18 mouse cellular contexts compared by ENCODE assay signal in genomic region chr5:123884332-123884731, GRCm38 (mm10). TPM values are rescaled to one million over a fixed set of nuclear protein-coding genes. Genes with fewer than 3 reads are reported as not detected.
"Had no signal": no experiment of that assay in that cellular context is flagged by ENCODE, and none has a peak within 500 bp of the region (broad histone marks: within the 10 kb centered on the region; RNA-seq: fewer than 3 reads in every experiment).

No protein-coding gene starts in this region.

- H3K4me1 ChIP-seq: midbrain, embryonic 13.5 days; neural tube, embryonic 12.5 days had no signal

- H3K27ac ChIP-seq: layer of hippocampus, adult 2 months; limb, embryonic 13.5 days; liver, embryonic 15.5 days; macrophage; midbrain, embryonic 13.5 days; neural tube, embryonic 12.5 days had no signal

- H3K36me3 ChIP-seq: limb, embryonic 13.5 days; liver, embryonic 15.5 days; midbrain, embryonic 13.5 days; neural tube, embryonic 12.5 days had no signal

- H3K9me3 ChIP-seq: limb, embryonic 13.5 days; liver, embryonic 15.5 days; midbrain, embryonic 13.5 days; neural tube, embryonic 12.5 days had no signal

- H3K4me2 ChIP-seq: limb, embryonic 13.5 days; liver, embryonic 11.5 days; liver, embryonic 15.5 days; midbrain, embryonic 13.5 days; neural tube, embryonic 12.5 days had no signal

- H3K4me3 ChIP-seq: layer of hippocampus, adult 2 months; limb, embryonic 13.5 days; liver, embryonic 15.5 days; midbrain, embryonic 13.5 days; neural tube, embryonic 12.5 days had no signal

- ATAC-seq: midbrain, embryonic 13.5 days had no signal

- H3K27me3 ChIP-seq: limb, embryonic 13.5 days; liver, embryonic 15.5 days; midbrain, embryonic 13.5 days; neural tube, embryonic 12.5 days had no signal

- H3K9ac ChIP-seq: limb, embryonic 13.5 days; liver, embryonic 15.5 days; midbrain, embryonic 13.5 days; neural tube, embryonic 12.5 days had no signal

- DNase-seq: kidney, adult 11 months; kidney, adult 9 months; kidney, postnatal 10 days; kidney, postnatal 4 days; left cerebral cortex, postnatal 4 days; lung, adult 2 months; lung, postnatal 10 days; right cerebral cortex, postnatal 25 days; thymus, adult 18-20 months; thymus, postnatal 14 days had no signal

RNA-seq across cellular contexts. Expression of gene Hcar1, which starts 4.5 kb away (rescaled TPM):
- polyA plus RNA-seq: macrophage; neural tube, embryonic 12.5 days had no signal

RNA-seq across cellular contexts. Expression of gene Hcar2, which starts 19.0 kb away (rescaled TPM):
- total RNA-seq: layer of hippocampus, adult 2 months; layer of hippocampus, postnatal 10 days; left cerebral cortex, postnatal 4 days had no signal
- polyA plus RNA-seq: liver, embryonic 11.5 days; midbrain, embryonic 13.5 days; neural tube, embryonic 12.5 days had no signal

RNA-seq across cellular contexts. Expression of gene Gm43518, which starts 42.9 kb away (rescaled TPM):
- polyA plus RNA-seq: macrophage had no signal
